Mouse (Mus musculus): ENCODE measurements around the gene Krt27. TPM values are rescaled to one million over a fixed set of nuclear protein-coding genes. Genes with fewer than 3 reads are reported as not detected.

The Krt27 gene
- total and polyA plus RNA-seq, 2 experiments from 2014 or later: not detected

DNA sequence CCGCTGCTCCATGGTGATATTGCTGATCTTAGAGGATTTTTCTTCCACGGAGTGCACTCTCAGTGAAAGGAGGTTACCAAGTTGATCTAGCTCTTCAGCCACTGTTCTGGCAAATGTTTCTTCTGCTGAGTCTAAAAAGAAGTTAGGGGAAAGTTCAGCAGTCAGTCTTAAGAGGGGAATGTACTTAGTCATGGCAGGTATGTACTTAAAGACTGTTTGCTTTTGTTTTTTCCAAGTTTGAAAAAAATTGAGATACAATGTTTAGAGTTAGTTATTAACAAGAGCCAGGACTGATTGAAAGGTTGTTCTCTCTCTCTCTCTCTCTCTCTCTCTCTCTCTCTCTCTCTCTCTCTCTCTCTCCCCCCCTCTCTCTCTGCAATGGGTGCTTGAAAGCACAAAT, 21.2 kb downstream of the Krt27 start:
- Histone ChIP-seq H3K27ac (ENCODE audit: low read depth) (no peak overlapping the region), H3K4me1 (ENCODE audit: control insufficient read depth, insufficient read depth) (no peaks in the 10 kb centered on the region), H3K9me3 (replicated peaks; ENCODE audit: control insufficient read depth, low read length) (no peaks in the 10 kb centered on the region), H3K27me3 (ENCODE audit: control insufficient read depth, insufficient read depth, low read length) (no peaks in the 10 kb centered on the region), H3K4me3 (ENCODE audit: low read depth, low read length) (no peak overlapping the region), H3K36me3 (replicated peaks; ENCODE audit: control insufficient read depth, insufficient read depth, low read length) (no peaks in the 10 kb centered on the region), H3K4me2 (ENCODE audit: low read depth, low read length) (no peak overlapping the region), H3K9ac (replicated peaks; ENCODE audit: low read depth, low read length) (no peak overlapping the region)
- DNase-seq (ENCODE audit: low spot score): no peak
- ATAC-seq (ENCODE audit: insufficient read depth, low read depth): no peak
- TF ChIP-seq CTCF (IDR thresholded peaks at IDR 0.05; ENCODE audit: low read depth) (no peak), EP300 (IDR thresholded peaks at IDR 0.05; ENCODE audit: low read depth) (no peak)
- 63% methylated on average over 2 of the region's 2 CpGs for WGBS

DNA sequence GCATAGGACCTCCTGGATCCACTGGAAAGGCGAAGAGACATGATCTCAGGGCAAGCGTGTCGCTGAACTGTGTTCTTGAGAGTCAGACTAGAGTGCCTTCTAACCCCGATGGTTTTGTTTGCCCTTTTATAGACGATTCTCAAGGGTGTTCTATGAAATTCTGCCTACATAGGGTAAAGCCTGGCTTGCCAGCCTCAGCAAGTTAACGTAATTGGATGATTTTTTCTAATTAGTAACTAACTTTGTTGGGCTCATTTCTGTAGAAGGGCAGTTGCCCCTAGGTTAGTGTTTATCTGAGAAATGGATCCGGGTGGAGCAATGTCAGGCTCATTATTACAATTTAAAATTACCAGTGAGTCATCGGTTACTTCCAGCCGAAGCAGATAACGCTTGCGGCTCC, 28.1 kb downstream of the Krt27 start, which contains the start of gene Krt25:
TSS of gene Krt25 (minus strand) at position 101 of the 400 bp plus-strand sequence.
- no peak within 1 kb of the TSS for H3K4me2 ChIP-seq (ENCODE audit: low read depth, low read length)
- H3K4me1 ChIP-seq (ENCODE audit: control insufficient read depth, insufficient read depth): no peaks in the 10 kb centered on the region
- no peak within 1 kb of the TSS for H3K9ac ChIP-seq (replicated peaks; ENCODE audit: low read depth, low read length)
- H3K4me3 ChIP-seq (ENCODE audit: low read depth, low read length): no peak within 1 kb of the TSS
- H3K27me3 ChIP-seq (ENCODE audit: control insufficient read depth, insufficient read depth, low read length): no peaks in the 10 kb centered on the region
- no peak for TF ChIP-seq CTCF (IDR thresholded peaks at IDR 0.05; ENCODE audit: low read depth)
- TF ChIP-seq EP300 (IDR thresholded peaks at IDR 0.05; ENCODE audit: low read depth): no peak
- no peak for DNase-seq (ENCODE audit: low spot score)
- 85% methylated on average over 11 of the region's 11 CpGs for WGBS
- no peak within 1 kb of the TSS for H3K27ac ChIP-seq (ENCODE audit: low read depth)
- no peaks in the 10 kb centered on the region for H3K36me3 ChIP-seq (replicated peaks; ENCODE audit: control insufficient read depth, insufficient read depth, low read length)
- ATAC-seq (ENCODE audit: insufficient read depth, low read depth): no peak
- no peaks in the 10 kb centered on the region for H3K9me3 ChIP-seq (replicated peaks; ENCODE audit: control insufficient read depth, low read length)

DNA sequence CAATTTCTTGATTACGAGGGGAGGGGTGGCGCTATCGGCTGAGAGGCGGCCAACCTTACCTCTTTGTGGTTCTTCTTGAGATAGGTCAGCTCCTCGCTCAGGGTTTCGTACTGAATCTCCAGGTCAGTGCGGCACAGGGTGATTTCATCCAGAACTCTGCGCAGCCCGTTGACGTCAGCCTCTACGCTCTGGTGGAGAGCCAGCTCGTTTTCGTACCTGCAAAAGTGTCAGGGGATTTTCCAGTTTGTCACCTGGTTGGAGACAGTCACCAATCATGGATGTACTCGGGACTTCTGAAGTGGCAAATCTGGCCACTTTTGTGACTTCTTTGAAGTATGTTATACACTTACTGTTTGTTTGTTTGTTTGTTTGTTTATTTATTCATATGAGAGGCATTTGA, 29.8 kb downstream of the Krt27 start:
- ATAC-seq (ENCODE audit: insufficient read depth, low read depth) (no peak), DNase-seq (ENCODE audit: low spot score) (no peak)
- Histone ChIP-seq H3K36me3 (replicated peaks; ENCODE audit: control insufficient read depth, insufficient read depth, low read length) (no peaks in the 10 kb centered on the region), H3K4me2 (ENCODE audit: low read depth, low read length) (no peak overlapping the region), H3K9me3 (replicated peaks; ENCODE audit: control insufficient read depth, low read length) (no peaks in the 10 kb centered on the region), H3K4me1 (ENCODE audit: control insufficient read depth, insufficient read depth) (no peaks in the 10 kb centered on the region), H3K9ac (replicated peaks; ENCODE audit: low read depth, low read length) (no peak overlapping the region), H3K27me3 (ENCODE audit: control insufficient read depth, insufficient read depth, low read length) (no peaks in the 10 kb centered on the region), H3K27ac (ENCODE audit: low read depth) (no peak overlapping the region), H3K4me3 (ENCODE audit: low read depth, low read length) (no peak overlapping the region)
- 80% methylated on average over 14 of the region's 14 CpGs for WGBS
- TF ChIP-seq EP300 (IDR thresholded peaks at IDR 0.05; ENCODE audit: low read depth) (no peak), CTCF (IDR thresholded peaks at IDR 0.05; ENCODE audit: low read depth) (no peak)

DNA sequence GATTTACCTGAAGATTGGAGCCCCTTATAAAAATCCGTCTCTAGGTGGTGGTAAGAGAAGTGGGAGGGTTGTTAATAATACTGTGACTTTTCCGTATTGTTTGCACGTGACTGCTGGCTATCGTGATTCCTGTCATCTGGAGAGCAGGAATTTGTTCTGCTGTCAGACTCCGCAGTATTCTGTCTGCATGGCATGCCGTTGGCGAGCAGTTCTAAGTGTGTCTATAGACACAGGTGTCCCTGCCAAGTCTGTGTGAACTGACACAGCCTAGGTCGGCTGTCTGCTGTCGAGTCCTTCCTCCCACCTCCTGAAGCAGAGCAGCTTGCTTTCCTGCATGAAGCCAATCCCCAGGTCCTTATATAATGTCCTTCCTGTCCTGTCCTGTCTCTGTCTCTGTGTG, 31.8 kb downstream of the Krt27 start:
- Histone ChIP-seq H3K4me3 (ENCODE audit: low read depth, low read length) (peak overlapping the region; percentile 7; the same call in 1 of the 2 replicates), H3K27me3 (ENCODE audit: control insufficient read depth, insufficient read depth, low read length) (no peaks in the 10 kb centered on the region), H3K4me1 (ENCODE audit: control insufficient read depth, insufficient read depth) (no peaks in the 10 kb centered on the region), H3K9ac (replicated peaks; ENCODE audit: low read depth, low read length) (no peak overlapping the region), H3K4me2 (ENCODE audit: low read depth, low read length) (peak overlapping the region; percentile 45), H3K9me3 (replicated peaks; ENCODE audit: control insufficient read depth, low read length) (no peaks in the 10 kb centered on the region), H3K36me3 (replicated peaks; ENCODE audit: control insufficient read depth, insufficient read depth, low read length) (no peaks in the 10 kb centered on the region), H3K27ac (ENCODE audit: low read depth) (no peak overlapping the region)
- DNase-seq (ENCODE audit: low spot score): peak; percentile 30
- 22% methylated on average over 9 of the region's 9 CpGs for WGBS
- TF ChIP-seq EP300 (IDR thresholded peaks at IDR 0.05; ENCODE audit: low read depth) (no peak), CTCF (IDR thresholded peaks at IDR 0.05; ENCODE audit: low read depth) (no peak)
- ATAC-seq (ENCODE audit: insufficient read depth, low read depth): peak; percentile 79

DNA sequence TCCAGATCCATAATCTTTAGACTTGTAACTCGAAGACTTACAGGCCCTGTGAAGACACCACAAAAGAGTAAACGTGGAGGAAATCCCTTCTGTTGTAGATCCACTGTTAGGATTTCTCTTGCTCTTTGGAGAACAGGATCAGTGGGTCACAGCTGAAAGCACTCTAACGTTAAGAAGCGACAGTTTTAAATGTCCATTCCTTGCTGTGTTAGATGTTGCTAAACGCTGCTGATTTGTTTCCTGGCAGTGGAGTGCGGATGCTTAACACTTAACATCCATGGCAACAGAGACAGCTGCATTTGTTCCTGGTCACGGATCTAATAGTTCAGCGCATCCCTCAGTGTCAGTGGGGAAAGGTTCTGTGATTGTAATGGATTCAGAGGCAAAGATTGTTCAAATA, 34.4 kb downstream of the Krt27 start:
- Histone ChIP-seq H3K36me3 (replicated peaks; ENCODE audit: control insufficient read depth, insufficient read depth, low read length) (no peaks in the 10 kb centered on the region), H3K9ac (replicated peaks; ENCODE audit: low read depth, low read length) (no peak overlapping the region), H3K27ac (ENCODE audit: low read depth) (no peak overlapping the region), H3K9me3 (replicated peaks; ENCODE audit: control insufficient read depth, low read length) (no peaks in the 10 kb centered on the region), H3K4me1 (ENCODE audit: control insufficient read depth, insufficient read depth) (no peaks in the 10 kb centered on the region), H3K4me2 (ENCODE audit: low read depth, low read length) (no peak overlapping the region), H3K27me3 (ENCODE audit: control insufficient read depth, insufficient read depth, low read length) (no peaks in the 10 kb centered on the region), H3K4me3 (ENCODE audit: low read depth, low read length) (no peak overlapping the region)
- no peak for DNase-seq (ENCODE audit: low spot score)
- WGBS: 64% methylated on average over 8 of the region's 8 CpGs
- ATAC-seq (ENCODE audit: insufficient read depth, low read depth): no peak
- TF ChIP-seq CTCF (IDR thresholded peaks at IDR 0.05; ENCODE audit: low read depth): no peak
- TF ChIP-seq EP300 (IDR thresholded peaks at IDR 0.05; ENCODE audit: low read depth): no peak

GRCm38 (mm10) chr11:99314594-99314993, 36.3 kb downstream of the Krt27 start:
- no peak for ATAC-seq (ENCODE audit: insufficient read depth, low read depth)
- no peak for DNase-seq (ENCODE audit: low spot score)
- Histone ChIP-seq H3K36me3 (replicated peaks; ENCODE audit: control insufficient read depth, insufficient read depth, low read length) (no peaks in the 10 kb centered on the region), H3K4me3 (ENCODE audit: low read depth, low read length) (no peak overlapping the region), H3K27ac (ENCODE audit: low read depth) (no peak overlapping the region), H3K9ac (replicated peaks; ENCODE audit: low read depth, low read length) (no peak overlapping the region), H3K4me1 (ENCODE audit: control insufficient read depth, insufficient read depth) (no peaks in the 10 kb centered on the region), H3K9me3 (replicated peaks; ENCODE audit: control insufficient read depth, low read length) (no peaks in the 10 kb centered on the region), H3K4me2 (ENCODE audit: low read depth, low read length) (no peak overlapping the region), H3K27me3 (ENCODE audit: control insufficient read depth, insufficient read depth, low read length) (no peaks in the 10 kb centered on the region)
- 71% methylated on average over 2 of the region's 2 CpGs for WGBS
- no peak for TF ChIP-seq CTCF (IDR thresholded peaks at IDR 0.05; ENCODE audit: low read depth)
- no peak for TF ChIP-seq EP300 (IDR thresholded peaks at IDR 0.05; ENCODE audit: low read depth)

Measured in heart, postnatal 0 days (tissue).